Mouse (Mus musculus) left cerebral cortex, adult 2 months (tissue): ENCODE data around the gene Olfr464. TPM values are rescaled to one million over a fixed set of nuclear protein-coding genes. Genes with fewer than 3 reads are reported as not detected.

ENCODE experiments used
- DNase-seq, 2 experiments: peaks; one replicate each; pipeline ENCODE4 v3.0.0; 2021 to 2022; ENCODE audit warnings: low spot score in 2 of 2, mixed read lengths in 1 of 2; ENCODE audit errors: extremely low spot score in 1 of 2
- H3K27ac ChIP-seq: fragments of 200-600 bp; 2 replicates; pipeline ENCODE4 v1.8.1; 2022
- H3K4me3 ChIP-seq: fragments of 200-600 bp; 2 replicates; pipeline ENCODE4 v1.8.1; 2022
- CTCF ChIP-seq: fragments of 200-600 bp; IDR thresholded peaks from 2 replicates; pipeline ENCODE4 v1.8.1; 2022; ENCODE audit warnings: antibody characterized with exemption, mild to moderate bottlenecking, moderate library complexity
- intact Hi-C: fragments of 180-260 bp; cut with DNase I; formaldehyde crosslinking; loops from one replicate; pipeline ENCODE4 v1.15.1; 2025
- long read RNA-seq, 2 experiments: library from polyadenylated mRNA; stranded (forward); transcript quantifications; one replicate each; pipeline ENCODE4 v2.0.0; 2021; ENCODE audit warnings: borderline mapping rate in 2 of 2
- total RNA-seq, 2 experiments: library from RNA; stranded (reverse); gene quantifications; 2 replicates each; pipeline ENCODE4 v1.2.3; 2021

Olfr464 gene
- 1 to 10 TPM; 2.0 to 2.7 TPM for total RNA-seq
- long read RNA-seq, experiment 1, partial matches to known transcripts, result 1 of 1 reads
- long read RNA-seq, experiment 1, other reads (novel, unspliced or antisense), result 0 of 1 reads
- long read RNA-seq, experiment 2, partial matches to known transcripts, result 0 of 1 reads
- long read RNA-seq, experiment 2, other reads (novel, unspliced or antisense), result 1 of 1 reads

DNA sequence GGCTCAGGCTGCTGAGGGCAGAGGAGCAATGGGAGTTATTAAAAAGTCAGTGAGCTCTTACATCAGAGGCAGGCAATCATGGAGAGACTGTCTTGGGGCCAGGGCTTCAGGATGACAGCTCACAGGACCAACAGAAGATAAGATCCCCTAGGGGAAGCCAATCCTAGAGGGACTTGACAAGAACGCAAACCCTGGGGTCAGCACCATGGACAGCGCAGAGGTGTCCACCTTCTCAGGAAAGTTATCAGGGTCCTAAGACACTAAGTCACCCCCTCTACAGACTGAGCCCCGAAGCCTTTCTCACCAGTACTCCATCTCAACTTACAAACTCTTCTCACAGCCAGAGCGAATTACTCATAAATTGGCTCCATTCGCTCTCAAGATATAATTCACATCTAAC is at the start of gene Olfr464:
TSS of gene Olfr464 (minus strand) at position 2 of the 400 bp plus-strand sequence.
- intact Hi-C loops, result loop anchor here (2.0 kb wide), 1 partner anchor 158 kb away; no protein-coding TSS in a partner anchor
- H3K27ac ChIP-seq, result peak within 1 kb of the TSS; percentile 76
- no peak for DNase-seq
- no peak within 1 kb of the TSS for H3K4me3 ChIP-seq
- TF ChIP-seq CTCF, result no peak

- Histone ChIP-seq H3K4me3 (no peak overlapping the region), H3K27ac (no peak overlapping the region)
- intact Hi-C loops, result no loop called here
- DNase-seq, result no peak
- no peak; the same call in 1 of the 2 replicates for TF ChIP-seq CTCF
Measured at GRCm38 (mm10) chr11:87968356-87969122, 47.8 kb upstream of the Olfr464 start.

DNA sequence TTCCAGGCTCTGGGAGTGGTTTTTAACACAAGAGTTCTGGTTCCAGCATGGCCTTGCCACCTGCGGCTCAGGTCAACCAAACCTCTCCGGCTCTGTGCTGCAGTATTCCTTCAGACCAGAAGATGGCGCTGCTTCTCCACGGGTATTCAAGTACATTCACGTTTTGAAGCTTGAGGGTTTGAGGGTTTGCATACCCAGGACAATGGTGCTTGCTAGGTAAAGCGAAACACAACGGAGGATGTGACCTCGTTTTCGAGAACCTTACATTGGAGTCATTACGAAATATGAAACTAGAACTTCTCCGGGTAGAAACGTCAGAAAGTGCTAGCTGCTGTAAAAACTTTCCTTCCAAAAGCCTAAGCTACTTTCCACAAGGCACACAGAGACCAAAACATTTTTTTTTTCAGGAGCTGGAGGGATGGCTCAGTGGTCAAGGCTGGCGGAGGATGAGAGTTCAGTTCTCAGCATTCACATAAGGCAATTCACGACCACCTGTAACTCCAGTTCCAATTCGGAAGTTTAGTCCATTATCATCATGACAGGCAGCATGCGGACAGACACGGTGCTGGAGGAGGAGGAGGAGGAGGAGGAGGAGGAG is 47.0 kb upstream of the Olfr464 start:
- Histone ChIP-seq H3K27ac (no peak overlapping the region), H3K4me3 (0 out of 2 replicates have a peak overlapping the region, but pooled peaks have one; percentile 3)
- intact Hi-C loops, result loop anchor here (2.0 kb wide), 1 partner anchor 853 kb away; no protein-coding TSS in a partner anchor
- DNase-seq, result peak; percentile 79 to 85
- peak; percentile 99 for TF ChIP-seq CTCF

- Histone ChIP-seq H3K4me3 (no peak overlapping the region), H3K27ac (no peak overlapping the region)
- TF ChIP-seq CTCF, result no peak
- intact Hi-C loops, result loop anchor here (2.0 kb wide), 1 partner anchor 855 kb away; no protein-coding TSS in a partner anchor
- no peak for DNase-seq
Measured at GRCm38 (mm10) chr11:87966214-87966613, 45.4 kb upstream of the Olfr464 start.

DNA sequence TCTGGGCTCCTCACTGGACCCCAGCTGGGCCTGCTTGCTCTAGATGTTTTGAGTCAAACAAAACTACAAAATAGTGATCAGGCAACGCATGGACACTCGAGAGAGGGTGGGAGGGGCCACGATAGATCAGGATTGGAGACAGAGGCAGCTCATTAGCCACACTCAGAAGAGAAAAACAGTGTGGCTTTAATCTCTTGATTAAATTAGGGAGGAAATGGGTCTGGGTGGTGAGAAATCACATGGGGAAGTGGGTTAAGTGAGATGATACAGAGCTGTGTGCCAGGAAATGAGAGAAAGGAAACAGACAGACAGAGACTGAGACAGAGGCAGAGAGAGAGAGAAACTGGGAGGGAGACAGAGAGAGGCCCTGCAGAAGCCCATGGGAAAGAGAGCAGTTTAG is 44.5 kb upstream of the Olfr464 start:
- Histone ChIP-seq H3K27ac (no peak overlapping the region), H3K4me3 (no peak overlapping the region)
- DNase-seq, result no peak
- intact Hi-C loops, result no loop called here
- TF ChIP-seq CTCF, result no peak

DNA sequence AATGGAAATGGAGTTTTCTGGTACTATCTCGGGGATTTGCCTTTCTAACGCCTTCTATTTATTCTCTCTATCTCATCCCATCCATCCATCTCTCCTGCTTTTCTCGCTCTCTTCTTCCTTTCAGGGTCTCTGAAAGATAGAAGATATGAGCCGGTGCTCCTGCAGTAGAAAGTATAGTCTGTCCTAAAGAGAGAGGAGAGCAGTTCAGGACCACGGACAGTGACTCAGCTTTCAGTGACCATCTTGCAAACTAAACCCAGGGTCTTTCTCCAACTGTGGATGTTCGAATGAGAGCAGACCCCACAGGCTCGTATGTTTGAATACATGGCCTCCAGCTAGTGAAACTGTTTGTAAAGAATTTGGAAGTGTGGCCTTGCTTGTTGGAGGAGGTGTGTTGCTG is 36.3 kb upstream of the Olfr464 start:
- Histone ChIP-seq H3K27ac (no peak overlapping the region), H3K4me3 (no peak overlapping the region)
- no peak for DNase-seq
- TF ChIP-seq CTCF, result no peak
- intact Hi-C loops, result loop anchor here (5.0 kb wide), 1 partner anchor 150 kb away; no protein-coding TSS in a partner anchor

GRCm38 (mm10) chr11:87955144-87955543 is 34.4 kb upstream of the Olfr464 start:
- peak; percentile 60 for TF ChIP-seq CTCF

GRCm38 (mm10) chr11:87949990-87950389 is 29.2 kb upstream of the Olfr464 start:
- H3K27ac ChIP-seq, result no peak overlapping the region
- no peak overlapping the region for H3K4me3 ChIP-seq
- peak; percentile 49 for TF ChIP-seq CTCF
- no peak for DNase-seq
- intact Hi-C loops, result loop anchor here (2.0 kb wide), 2 partner anchors 81 to 287 kb away; partner anchors contain the start of gene Rnf43

More at GRCm38 (mm10) chr11:87955144-87955543, 34.4 kb upstream of the Olfr464 start:
- H3K4me3 ChIP-seq, result no peak overlapping the region
- no peak for DNase-seq
- intact Hi-C loops, result loop anchor here (5.0 kb wide), 1 partner anchor 148 kb away; no protein-coding TSS in a partner anchor
- H3K27ac ChIP-seq, result no peak overlapping the region

- TF ChIP-seq CTCF, result no peak
- intact Hi-C loops, result no loop called here
- no peak overlapping the region for H3K27ac ChIP-seq
- no peak for DNase-seq
- no peak overlapping the region for H3K4me3 ChIP-seq
Measured at GRCm38 (mm10) chr11:87935467-87935866, 14.7 kb upstream of the Olfr464 start.

DNA sequence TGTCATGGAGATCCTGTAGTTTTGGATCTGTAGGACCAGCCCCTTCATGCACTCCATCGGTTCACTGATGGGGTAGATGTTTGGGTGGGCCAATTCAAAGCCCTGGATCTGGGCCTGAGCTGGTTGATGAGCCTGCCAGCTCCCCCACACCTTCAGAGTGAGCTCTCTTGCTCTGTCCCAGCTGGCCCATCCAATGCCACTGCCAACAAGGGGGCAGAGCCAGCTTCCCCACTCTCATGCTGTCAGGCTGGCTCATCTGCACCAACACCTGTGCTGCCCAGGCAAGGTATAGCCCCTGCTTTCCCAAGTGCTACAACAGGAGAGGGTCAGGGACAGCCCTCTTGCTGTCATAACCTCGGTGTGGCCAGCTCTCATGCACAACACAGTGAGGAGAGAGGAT is 13.0 kb upstream of the Olfr464 start:
- no peak overlapping the region for H3K4me3 ChIP-seq
- intact Hi-C loops, result no loop called here
- no peak for DNase-seq
- no peak for TF ChIP-seq CTCF
- no peak overlapping the region for H3K27ac ChIP-seq

GRCm38 (mm10) chr11:87930348-87930747 is 9.6 kb upstream of the Olfr464 start:
- no peak overlapping the region for H3K27ac ChIP-seq
- no peak overlapping the region for H3K4me3 ChIP-seq
- no peak for DNase-seq
- intact Hi-C loops, result no loop called here
- no peak for TF ChIP-seq CTCF

DNA sequence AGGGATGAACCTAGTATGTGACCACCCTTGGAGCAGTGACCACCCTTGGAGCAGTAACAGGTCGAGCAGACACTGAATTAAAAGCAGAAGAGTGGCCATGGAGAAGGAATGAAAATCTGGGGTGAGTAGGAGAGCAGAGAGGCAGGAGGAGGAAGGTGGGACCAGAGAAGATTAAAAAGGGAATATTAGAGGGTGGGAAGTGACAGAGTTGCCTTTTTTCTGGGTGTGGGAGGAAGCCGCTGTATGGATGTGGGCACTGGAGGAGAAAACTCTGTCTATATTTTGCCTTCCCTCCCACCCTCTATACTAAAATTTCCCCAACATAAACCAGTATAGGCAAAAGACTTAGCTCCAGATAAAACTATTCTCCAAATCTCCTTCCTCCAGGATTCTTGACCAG is 466 bp downstream of the Olfr464 start:
- TF ChIP-seq CTCF, result no peak
- no peak for DNase-seq
- peak overlapping the region; percentile 56 for H3K27ac ChIP-seq
- H3K4me3 ChIP-seq, result no peak overlapping the region
- intact Hi-C loops, result loop anchor here (2.0 kb wide), 1 partner anchor 158 kb away; no protein-coding TSS in a partner anchor
